Mouse (Mus musculus): ENCODE measurements around the gene Abtb2.

The Abtb2 gene

GRCm38 (mm10) chr2:103685581-103685980 lies 119.5 kb downstream of the Abtb2 start:
- DNase-seq (ENCODE audit: low spot score in 2 of 2) = no peak

GRCm38 (mm10) chr2:103687143-103687542 lies 121.0 kb downstream of the Abtb2 start:
- no peak for DNase-seq (ENCODE audit: low spot score in 2 of 2)

- DNase-seq (ENCODE audit: low spot score in 2 of 2) = no peak
These were observed 121.8 kb downstream of the Abtb2 start for GRCm38 (mm10) chr2:103687888-103688287.

DNA sequence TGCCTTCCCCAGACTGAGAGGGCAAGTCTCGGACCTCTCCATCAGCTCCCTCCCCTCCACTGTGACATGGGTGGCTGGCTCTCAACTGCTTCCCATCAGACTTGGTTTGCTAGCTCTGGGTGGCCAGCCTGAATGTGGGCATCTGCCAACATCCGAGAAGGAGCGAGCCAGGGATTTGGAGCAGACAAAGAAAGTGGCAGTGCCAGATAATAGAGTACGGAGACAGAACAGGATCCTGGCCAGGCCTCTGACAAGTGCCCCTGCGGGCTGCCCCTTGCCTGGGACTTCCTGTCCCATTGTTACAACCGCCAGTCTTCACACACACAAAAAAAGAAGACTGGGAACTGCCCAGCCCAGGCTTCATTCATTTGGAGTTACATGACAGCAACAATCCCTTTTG lies 124.3 kb downstream of the Abtb2 start:
- no peak for DNase-seq (ENCODE audit: low spot score in 2 of 2)

DNA sequence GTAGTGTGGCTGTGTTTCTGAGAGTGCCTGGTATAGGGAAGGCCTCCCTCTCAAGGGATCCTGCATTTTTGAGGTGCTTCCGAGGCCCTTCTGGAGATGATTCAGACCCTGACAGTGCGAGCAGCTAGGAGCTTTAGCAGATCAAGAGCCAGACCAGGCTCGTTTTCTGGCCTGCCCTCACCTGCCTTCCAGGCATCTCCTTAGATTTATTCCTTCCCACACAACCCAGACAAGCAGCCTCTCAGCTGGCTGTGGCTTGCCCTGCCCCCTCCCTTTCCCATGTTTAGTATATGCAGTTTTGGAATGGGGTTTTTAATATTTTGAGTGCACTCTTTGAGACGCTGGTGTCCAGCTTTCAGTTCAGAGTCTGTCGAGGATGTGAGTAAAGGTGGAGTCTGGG lies 124.7 kb downstream of the Abtb2 start:
- no peak for DNase-seq (ENCODE audit: low spot score in 2 of 2)

- no peak for DNase-seq (ENCODE audit: low spot score in 2 of 2)
These were observed 125.2 kb downstream of the Abtb2 start for GRCm38 (mm10) chr2:103691278-103691677.

DNA sequence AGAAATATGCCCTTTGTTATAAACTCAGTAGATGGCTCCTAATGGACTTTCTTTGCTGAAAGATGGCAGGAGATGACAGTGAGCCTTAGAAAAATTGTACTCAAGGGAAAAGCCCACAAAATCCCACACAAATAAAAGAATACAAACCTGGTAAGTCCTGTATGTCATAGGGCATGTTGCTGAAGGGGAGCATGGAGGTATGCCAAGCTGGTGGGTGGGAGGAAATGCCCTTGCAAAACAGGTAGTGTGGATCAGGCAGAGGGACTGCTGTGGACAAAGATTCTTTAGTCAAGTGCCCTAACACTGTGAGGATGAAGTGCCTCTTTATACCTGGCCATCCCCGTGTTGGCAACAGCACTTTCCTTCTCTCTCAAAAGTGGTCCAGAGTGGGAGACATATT lies 126.7 kb downstream of the Abtb2 start:
- DNase-seq (ENCODE audit: low spot score in 2 of 2) = no peak

DNA sequence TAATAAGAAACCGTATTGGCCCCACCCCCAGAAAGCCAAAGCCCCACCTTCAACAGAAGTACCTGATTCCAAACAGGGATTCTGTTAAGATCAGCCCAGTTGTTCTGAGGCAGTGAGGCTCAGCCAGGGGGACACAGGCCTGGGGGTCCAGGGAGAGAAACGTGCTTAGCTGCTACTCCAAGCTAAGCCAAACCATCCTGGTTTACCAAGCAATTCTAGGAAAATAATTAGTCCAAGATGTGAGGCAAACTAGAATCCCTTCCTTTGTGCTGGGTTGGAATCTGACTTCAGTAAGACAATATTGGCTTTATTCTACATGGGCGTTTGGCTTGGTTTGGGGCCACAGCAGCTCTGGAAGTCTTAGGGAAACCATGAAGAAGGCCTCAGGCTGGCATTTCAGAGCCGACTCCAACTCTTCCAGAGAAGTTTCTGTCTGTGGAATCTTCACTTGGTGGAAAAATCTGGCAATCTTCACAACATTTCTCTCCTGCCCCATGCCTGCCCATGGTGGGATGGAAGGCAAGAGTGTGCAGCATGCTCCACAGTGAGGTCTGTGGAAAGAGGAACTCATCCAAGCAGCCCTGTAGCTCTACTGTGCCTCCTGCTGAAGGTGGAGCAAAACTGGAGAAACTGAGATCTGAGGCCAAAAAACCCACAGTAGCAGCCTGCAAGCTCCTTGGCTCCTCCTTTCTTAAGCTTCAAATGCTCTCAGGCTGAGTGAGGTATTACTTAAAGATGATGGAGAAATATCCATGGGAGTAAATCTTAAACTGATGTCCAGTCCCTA lies 128.9 kb downstream of the Abtb2 start:
- DNase-seq (ENCODE audit: low spot score in 2 of 2) = no peak

DNA sequence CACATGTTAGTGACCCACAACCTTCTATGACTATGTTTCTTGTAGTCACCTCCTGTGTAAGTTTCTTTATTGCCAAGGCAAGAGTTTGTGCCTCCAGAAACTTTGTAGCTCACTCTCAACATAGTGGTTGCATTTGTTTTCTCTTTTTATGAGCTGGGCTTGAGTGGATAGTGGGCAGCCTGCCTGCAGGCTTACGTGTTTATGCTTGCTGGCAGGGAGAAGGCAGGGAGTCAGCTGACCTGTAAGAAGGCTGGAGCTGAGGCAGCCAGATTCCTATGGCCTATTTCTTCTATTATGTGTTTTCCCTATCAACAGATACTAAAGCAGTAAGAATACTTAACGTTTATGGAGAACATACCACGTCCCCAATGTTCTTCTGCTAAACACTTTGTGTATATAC lies 130.1 kb downstream of the Abtb2 start:
- no peak for DNase-seq (ENCODE audit: low spot score in 2 of 2)

DNA sequence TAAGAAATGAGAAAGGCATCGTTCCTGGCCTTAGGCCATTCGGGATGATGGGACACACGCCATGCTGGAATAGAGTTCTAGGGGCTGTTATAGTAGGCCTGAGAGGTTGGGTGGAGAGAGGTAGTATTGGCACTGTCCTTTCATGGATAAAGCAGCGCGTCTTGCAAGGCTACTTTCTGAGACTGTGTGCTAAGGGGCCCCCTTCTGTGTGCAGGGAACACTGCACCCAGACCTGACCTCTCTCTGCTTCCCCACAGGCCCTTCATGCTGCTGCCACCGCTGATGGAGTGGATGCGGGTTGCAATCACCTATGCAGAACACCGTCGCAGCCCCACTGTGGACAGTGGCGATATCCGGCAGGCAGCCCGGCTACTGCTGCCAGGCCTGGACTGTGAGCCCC lies 134.4 kb downstream of the Abtb2 start:
- no peak for DNase-seq (ENCODE audit: low spot score in 2 of 2)

DNA sequence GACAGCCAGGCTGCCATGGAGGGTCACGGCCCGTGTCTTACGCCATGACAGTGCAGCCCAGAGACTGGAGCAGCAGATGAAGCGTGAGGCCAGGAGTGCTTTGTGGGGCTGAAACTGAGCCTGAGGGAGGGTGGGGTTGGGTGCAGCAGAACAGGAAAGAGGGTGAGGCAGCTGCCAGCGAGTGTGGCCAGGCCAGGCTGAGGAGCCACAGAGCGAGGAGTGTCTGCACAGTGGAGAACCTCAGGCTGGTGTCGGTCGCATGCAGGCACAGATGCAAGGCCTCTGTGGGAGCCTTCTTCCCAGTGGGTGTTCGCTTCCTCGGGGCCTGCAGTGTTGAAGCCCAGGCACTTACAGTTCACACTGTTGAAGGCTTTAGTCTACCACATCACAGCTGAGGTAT lies 137.2 kb downstream of the Abtb2 start:
- no peak for DNase-seq (ENCODE audit: low spot score in 2 of 2)

DNA sequence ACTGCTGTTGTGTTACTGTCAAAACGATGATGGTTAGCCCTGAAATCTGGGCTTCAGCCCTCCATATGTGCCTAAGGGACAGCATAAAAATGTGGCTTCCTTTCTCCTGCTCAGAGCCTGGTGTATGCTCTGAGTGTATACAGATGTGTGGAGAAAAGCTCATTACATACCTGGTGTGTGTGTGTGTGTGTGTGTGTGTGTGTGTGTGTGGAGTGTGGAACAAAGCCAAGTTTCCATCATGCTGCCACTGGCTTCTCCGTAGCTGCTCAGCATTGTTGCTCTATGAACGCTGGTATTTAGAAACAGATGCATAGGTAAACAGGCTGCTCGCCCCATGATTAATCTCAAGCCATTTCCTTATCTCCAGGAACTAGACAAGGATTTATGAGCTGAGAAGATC lies 137.8 kb downstream of the Abtb2 start:
- DNase-seq (ENCODE audit: low spot score in 2 of 2) = no peak

GRCm38 (mm10) chr2:103705826-103706225 lies 139.7 kb downstream of the Abtb2 start:
- DNase-seq (ENCODE audit: low spot score in 2 of 2) = no peak

DNA sequence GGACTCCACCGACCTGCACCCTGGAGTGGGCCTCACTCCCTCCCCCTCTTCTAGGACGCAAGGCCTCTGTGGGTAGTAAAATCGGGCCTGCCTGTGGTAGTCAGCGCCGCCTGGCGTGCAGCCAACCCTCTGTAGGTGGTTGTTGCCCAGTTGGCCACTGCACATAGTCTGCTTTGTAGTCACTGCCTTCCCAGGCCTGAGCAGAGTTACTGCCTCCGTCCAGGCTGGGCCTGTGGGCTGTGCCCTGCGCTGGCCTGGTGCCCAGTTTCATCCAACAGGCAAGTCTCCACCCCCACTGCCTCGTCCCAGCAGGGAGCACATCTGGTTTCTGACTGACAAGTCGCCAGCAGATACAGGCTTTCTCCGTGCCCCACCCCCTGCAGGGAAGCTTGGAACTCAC lies 140.1 kb downstream of the Abtb2 start:
- DNase-seq (ENCODE audit: low spot score in 2 of 2) = no peak

DNA sequence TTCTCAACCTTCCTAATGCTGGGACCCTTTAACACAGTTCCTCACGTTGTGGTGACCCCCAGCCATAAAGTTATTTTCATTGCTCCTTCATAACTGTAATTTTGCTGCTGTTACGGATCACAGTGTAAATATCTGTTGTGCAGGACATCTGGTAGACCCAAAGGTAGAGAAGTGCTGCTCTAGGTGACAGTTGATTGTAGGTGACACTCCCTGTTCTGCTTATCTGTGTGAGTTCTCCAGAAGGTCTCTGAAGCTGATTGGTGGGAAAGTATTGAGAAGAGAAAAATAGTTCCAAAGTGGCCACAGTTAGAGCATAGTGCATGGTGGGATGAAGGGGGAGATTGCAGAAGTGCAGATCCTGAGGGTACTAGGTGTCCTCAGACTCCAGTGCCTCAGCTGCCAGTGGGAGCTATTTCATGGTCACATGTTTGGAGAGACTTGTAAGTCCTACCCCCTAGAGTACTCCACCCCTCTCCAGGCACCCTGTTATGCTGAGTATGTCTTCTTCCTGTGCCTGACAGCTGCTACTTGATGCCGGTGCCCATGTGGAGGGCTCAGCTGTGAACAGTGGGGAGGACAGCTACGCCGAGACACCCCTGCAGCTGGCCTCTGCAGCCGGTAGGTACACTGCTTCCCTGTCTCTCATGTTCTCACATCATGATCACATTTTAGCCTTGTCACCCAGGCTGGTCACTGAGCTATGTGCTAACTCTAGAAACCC lies 141.1 kb downstream of the Abtb2 start:
- no peak for DNase-seq (ENCODE audit: low spot score in 2 of 2)

DNA sequence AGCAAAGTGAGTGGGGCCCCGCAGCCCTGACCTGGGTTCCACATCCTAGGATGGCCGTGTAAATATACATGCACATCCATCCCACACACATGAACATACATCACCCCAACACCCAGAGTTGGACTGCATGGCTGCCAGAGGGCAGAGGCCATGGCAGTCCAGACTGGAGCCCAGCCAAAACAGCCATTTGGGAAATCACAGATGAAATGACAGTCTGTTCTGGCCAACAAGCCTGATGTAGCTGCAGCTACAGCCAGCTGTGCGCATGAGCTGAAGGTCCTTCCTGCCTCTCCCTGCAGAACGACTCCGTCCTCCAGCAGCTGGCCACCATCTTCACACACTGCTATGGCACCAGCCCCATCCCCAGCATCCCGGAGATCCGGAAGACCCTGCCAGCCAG lies 144.7 kb downstream of the Abtb2 start:
- DNase-seq (ENCODE audit: low spot score in 2 of 2) = no peak

DNA sequence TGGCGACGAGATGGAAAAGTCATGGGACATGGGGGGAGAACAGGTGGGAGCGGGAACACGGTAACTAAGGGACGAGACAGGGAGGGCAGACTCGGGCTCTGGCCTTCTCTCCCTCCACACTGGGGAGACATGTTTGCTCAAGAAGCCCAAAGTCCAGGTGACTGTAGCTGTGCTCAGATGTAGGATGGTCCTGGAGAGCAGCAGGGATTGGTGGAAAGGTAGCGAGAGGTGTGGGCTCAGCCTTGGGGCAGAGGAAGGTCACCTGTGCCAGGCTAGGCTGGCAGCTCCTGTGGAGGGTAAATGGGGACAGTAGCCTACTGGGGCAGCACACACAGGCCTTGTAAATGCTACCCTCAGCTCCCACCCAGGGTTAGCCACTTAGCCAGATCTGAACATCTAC lies 147.7 kb downstream of the Abtb2 start:
- DNase-seq (ENCODE audit: low spot score in 2 of 2) = no peak

GRCm38 (mm10) chr2:103714412-103714811 lies 148.3 kb downstream of the Abtb2 start:
- DNase-seq (ENCODE audit: low spot score in 2 of 2) = no peak

DNA sequence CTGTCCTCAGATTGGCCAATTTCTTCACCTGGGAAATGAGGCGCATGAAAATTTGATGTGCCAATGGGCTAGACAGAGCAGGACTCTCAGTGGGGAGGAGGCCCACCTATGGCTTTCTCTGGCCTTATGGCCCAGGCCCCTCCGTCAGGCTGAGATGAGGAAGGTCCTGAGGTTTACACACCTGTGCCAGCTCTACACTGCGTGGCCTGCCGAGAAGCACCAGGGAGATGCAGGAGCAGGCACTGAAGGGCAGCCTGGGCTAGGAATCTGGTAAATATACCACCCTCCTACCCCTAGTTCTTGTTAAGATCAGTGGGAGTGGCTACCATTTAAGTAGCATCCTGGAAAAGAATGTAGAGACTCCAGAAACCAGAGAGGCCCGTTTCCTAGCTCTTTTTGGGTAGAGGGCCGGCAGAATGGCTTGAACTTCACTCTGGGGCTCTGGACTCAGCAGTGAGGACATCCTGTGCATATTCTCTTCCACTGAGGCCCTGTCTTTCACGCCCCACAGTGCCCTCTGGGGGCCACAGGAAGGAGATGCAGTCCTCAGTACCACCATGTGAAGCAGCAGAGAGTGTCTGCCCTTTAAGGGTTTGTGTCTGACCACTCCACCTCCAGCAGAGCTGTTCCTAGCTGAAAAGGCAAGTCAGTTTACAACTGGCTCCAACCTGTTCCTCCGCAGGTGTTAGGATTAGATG lies 152.6 kb downstream of the Abtb2 start:
- DNase-seq (ENCODE audit: low spot score in 2 of 2) = peak; percentile 47 to 67

- DNase-seq (ENCODE audit: low spot score in 2 of 2) = no peak
These were observed 153.2 kb downstream of the Abtb2 start for GRCm38 (mm10) chr2:103719292-103719646.

DNA sequence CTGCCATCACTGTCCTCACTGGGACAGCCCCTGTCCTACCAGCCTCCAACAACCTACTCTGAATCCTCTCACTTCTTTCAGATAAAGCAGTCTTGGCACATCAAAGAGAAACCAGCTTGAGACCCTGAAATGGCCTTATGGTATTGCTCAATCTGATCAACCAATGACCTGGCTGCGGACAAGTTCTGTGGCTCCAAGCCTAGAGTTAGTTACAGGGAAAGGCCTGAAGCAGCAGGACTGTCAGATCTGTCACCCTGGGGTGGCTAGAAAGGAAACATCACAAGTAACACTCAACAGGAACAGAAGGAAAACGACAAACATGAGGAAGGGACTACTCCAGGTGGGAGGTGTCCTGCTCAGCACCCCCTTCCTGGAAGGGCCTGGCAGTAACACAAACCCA lies 158.4 kb downstream of the Abtb2 start:
- no peak for DNase-seq (ENCODE audit: low spot score in 2 of 2)

- DNase-seq (ENCODE audit: low spot score in 2 of 2) = no peak
These were observed 162.0 kb downstream of the Abtb2 start for GRCm38 (mm10) chr2:103728027-103728540.

GRCm38 (mm10) chr2:103730999-103731398 lies 164.9 kb downstream of the Abtb2 start:
- DNase-seq (ENCODE audit: low spot score in 2 of 2) = no peak

All from natural killer cell, adult 2 months (primary cell).